Mouse (Mus musculus): Measurements from ENCODE around the gene Fam133b.
A peak's percentile ranks its signal among the peaks of the same experiment; 100 is the strongest.

Gene Fam133b

DNA sequence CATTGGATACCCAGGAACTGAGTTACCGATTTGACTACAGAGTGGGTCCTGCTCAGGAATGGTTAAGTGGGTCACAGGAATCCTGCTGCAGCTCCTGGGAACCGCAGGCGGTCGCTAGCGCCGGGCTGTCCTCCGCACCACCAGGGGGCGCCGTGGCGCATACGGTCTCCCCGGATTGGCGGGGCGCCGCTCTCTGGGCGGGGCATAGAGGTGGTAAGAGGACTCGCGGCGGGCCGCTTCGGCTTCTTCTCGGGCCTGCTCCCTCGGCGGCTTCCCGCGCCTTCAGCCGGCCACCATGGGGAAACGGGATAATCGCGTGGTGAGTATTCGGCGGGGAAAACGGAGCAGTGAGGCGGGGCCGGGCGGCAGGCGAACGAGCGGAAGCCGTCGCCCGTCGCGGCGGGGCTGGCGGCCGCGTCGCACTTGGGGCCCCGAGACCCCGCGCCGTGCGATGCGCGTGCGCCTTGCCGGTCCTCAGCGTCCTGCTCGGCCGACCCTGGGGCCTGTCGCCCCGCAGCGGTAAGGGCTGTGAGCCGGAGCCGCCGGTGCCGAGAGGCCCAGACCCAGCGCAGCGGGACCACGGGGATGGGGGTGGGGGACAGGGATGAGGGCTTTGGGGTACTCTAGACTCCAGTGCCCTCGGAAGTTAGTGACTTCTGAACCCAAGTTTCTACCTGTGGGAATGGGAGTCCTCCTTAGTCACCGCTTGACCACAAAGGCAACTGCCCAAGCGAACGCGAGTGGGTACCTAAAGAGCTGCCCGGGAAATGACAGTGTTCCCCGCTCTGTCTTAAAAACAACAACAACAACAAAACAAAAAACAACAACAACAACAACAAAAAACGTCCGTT lies at the start of gene Fam133b:
Fam133b (plus strand) TSS at position 205 of the 851 bp plus-strand sequence.
- DNase-seq (ENCODE audit: low read depth): peak; percentile 95

DNA sequence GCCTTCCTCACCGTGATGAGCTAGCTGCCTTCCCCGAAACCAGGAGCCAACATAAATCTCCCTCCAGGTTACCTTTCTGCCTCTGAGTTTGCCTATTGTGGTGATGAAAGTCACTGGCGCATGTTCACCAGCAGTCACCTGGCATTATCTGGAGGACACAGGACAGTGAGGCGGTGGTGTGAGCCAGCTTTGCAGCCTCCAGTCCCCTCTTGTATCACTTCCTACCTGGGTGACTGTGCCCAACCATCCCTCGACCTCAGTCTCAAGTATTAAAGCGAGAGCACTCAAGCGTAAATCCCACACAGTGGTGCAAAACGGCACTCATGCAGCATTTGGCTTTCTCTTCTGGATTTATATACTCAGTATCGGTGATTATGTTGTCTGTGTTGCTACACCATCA lies 49.7 kb upstream of the Fam133b start:
- no peak for DNase-seq (ENCODE audit: low read depth)

DNA sequence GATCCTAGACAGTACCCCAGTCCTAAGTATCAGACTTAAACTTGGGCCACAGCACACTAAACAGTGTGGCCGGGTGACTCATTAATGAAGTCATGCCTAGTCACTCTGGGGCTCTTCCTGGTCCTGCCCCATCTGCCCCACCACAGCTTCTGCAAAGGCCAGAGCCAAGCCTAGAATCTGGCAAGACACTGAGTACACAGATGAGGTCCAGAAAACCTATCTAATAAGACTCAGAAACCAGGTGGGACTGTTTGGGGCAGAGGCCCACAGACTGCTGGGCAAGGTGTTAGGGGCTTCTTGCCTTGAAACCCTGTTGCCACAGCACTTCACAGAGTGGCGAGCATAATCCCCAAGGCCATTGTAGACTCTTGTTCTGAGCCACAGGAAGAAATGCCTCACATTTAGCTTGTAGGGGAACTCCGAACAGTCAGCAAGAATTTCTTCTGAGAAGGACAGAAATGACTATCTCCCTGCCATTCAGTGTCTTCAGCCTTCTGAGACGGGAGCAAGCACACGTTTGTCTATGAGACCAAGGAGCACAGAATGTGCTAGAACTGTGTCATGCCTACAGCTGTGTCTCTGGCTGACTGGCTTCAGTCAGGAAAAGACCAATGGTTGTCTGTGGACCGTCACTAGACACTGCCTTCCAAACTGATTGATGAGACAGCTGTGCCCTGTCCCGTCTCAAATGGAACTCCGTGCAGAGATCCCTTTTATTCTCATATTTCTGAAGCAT lies 49.0 kb upstream of the Fam133b start:
- no peak for DNase-seq (ENCODE audit: low read depth)

DNA sequence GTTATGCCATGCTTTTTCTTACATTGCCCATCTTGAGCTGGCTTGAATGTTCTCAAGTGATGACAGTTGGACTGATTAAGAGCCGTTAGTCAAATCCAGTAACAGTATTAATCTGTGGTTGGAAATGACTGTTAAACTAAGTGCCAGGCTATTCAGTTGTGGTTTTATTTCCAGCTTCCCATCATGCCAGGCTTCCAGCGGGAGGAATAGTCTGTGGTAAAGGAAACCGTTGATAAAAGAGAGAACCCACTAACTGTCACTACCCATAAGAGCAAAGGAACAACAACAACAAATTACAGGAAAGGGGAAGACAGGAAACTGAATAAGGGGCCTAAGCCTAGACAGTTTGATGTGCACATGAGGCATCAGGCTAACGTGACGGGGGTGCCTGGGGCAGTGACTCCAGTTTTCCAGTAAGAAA lies 46.1 kb upstream of the Fam133b start:
- no peak for DNase-seq (ENCODE audit: low read depth)

DNA sequence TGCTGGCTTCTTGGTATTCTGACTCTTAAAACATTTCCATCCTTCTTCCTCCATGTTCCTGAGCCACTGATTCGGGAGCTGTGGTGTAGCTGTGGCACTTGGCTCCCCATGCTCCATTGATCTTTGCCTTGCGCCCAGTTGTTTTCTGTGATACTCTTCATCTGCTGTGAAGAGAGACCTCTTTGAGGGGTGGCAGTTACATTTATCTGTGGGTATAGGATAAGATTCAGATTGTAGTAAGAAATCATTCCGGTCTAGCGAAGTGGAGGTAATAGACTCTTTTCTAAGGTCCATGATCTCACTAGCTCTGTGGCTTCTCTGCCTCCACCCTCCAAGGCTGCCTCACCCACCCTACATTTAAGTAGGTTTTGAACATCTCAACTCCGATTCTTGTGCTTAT lies 43.3 kb upstream of the Fam133b start:
- no peak for DNase-seq (ENCODE audit: low read depth)

DNA sequence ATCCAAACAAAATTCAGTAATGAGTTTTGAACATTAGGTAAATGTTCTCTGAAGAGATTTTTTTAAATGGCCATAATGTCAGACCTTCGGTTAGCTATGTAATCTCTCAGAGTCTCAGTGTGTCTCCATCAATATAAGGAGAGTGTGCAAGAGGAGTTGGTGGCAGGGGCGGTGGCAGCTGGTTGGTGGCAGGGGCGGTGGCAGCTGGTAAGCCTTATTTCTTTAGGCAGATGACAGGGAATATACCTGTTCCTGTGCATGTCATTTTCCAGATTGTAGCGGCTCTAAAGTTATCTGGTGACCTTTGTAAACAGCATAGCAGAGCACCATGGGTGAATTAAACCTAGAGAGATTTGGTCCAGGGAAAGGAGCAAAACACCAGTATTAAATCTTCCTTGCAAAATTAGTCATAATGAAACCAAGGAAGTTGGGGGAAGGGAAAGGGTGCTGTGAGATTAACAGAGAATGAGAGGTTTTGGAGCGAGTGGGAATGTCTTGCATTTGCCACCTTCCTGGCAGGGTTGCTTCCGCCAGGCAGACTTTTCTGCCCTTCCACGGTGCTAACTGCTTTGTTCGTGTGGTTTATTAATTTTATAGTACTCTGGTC lies 42.6 kb upstream of the Fam133b start:
- no peak for DNase-seq (ENCODE audit: low read depth)

DNA sequence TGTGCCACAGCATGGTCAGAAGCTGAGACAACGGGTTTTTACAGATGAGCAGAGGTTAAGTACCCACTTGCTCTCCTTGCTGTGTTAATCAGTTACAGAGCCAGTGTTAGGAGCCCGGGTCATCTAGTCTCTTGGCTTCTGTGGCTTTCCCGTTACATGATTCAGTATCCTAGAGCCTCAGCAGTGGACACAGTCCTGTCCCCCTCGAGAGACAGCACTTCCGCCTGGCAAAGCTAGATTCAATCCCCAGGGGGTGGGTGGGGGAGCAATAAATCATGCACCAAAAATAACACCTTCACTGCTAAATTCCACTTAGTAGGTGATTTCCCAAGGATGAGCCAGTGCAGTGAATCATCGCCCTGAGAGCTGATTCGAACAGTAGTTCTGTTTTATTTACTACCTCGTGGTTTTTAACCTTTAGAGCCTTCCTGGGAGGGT lies 42.0 kb upstream of the Fam133b start:
- peak; percentile 26 for DNase-seq (ENCODE audit: low read depth)

DNA sequence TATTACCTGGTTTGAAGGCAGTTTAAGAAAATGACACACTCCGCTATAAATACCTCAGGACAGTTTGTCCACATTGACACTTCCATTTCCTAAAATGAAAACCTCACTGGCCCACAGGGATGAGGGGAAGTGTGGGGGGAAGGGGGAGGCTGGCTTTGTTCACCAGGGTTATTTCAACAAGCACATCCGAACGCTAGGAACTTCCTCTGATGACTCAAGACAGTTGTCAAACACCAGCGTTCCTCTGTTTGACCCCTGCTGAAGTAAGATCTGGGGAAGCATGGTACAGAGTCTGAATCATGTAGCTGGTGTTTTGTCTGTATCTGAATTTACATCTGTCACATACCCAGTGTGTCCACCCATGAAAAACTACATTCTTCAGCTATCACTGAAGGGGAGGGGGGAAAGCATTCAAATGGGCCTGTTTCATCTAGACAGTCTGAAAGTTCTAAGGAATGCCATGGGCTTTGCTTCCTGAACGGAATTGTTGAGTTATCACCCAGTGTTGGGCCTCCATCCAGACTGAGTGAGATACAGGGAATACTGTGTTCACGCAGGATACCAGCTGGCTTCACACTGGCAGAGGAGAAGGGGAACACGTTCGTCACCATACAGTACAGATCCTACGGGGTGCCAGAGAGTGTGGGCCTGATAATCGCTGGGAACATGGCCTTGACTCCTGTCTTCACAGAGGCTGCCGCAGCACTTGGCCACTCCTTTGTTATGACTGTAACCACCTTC lies 40.9 kb upstream of the Fam133b start:
- peak; percentile 10 for DNase-seq (ENCODE audit: low read depth)

DNA sequence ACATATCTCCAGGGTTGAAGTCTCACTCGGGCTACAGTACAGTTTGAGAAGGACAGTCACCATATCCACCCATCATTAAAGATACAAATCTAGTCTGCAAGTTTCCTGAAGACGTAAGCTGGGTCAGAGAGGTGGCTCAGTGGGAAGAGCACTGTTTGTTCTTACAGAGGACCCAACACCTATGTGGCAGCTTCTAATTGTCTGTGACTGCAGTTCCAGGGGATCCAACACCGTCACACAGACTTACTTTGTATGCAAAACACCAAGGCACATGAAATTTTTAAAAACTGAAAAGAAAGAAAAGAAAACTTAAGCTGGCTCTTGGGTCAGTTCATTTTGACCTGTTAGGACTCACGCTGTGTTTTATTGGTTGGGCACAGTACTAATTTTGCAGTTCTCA lies 40.3 kb upstream of the Fam133b start:
- no peak for DNase-seq (ENCODE audit: low read depth)

DNA sequence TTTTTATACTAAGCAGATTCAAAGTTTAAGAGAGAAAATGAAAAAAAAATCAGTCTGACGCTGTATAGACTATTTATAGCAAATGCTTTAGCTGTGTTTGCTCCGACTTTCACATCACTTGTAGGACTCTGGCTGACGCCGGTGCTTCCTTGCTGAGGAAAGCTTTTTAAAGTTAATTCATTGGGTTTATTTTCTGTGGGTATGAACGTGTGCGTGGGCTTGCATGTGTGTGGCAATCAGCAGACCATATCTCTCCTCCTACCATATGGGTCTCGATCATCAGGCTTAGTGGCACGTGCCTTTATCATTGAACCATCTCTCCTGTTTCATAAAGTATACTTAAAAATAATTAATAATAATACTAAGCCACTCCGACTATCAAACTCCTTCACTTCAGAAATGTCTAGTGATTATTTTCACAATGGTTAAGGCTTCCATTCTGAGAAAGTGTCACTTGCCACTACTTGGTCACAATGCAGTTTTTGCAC lies 39.8 kb upstream of the Fam133b start:
- no peak for DNase-seq (ENCODE audit: low read depth)

DNA sequence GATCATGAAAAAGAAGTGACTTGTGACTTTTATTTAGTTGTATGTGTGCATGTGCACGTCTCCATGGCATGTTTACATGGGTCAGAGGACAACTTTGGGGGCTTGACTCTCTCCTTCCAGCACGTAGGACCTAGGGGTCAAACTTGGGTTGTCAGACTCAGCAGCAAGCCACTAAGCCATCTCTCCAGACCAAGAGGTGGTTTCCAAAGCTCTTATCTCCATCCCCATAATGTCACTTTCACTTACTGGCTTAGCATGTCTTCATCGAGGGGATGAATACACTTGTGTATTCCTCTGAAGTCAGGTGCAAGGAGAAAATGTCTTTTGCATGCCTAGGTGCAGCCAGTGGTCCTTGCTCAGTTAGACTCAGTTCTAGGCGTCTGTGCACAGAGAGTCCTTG lies 39.2 kb upstream of the Fam133b start:
- no peak for DNase-seq (ENCODE audit: low read depth)

DNA sequence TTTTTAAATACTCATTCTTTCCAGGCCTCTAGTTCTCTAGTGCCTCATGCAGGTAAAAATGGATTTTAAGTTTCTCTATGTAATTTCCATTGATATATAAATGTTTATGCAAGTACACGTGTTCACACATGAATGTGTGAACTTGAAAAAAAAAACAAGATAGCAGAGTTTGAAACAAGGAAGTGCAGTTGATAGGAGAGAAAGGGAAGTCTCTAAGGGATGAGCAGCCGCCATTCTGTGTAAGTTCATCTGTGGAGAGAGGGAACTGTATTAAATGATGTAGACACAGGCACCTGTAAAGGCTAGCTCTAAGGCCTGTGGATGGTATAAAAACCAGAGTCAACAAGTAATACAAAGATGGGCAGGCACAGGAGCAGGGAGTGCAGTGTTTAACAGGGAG lies 38.1 kb upstream of the Fam133b start:
- DNase-seq (ENCODE audit: low read depth): no peak

DNA sequence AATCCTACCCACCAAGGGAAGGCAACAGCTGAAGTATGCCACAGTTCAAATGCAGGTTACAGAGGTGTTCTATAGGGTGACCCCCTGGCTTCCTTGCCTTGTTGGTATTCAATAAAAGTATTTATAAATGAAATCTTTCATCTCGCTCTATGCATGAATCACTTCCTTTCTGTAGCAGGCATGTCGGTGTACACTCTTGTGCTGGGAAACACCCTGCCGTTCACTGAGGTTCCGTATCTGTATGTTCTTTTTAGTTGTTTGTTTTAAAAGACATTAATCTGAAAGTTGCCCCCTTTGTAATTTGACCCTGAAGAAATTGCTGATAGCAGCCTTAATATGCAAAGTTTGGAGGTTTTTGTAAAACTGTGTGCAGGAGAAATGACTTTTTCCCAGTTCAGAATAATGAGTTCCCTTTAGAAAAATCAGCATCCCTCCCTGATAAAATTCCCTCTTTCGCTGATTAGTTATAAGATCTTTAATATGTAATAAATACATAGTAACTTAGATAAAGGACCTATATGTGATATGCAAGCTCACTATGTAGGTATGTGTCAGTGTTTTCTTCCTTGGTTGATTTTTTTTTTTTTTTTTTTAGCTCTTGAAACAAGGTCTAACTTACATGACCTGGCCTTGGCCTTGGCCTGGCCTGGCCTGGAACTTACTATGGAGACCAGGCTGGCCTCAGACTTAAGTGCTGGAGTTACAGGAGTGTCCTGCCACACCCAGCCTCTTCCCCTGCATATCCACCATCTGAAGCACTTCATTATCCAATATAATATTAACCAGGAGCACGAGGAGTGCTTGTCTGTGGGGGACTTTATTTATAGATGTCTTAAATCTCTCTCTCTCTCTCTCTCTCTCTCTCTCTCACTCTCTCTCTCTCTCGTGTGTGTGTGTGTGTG lies 34.9 kb upstream of the Fam133b start:
- DNase-seq (ENCODE audit: low read depth): peak; percentile 15

DNA sequence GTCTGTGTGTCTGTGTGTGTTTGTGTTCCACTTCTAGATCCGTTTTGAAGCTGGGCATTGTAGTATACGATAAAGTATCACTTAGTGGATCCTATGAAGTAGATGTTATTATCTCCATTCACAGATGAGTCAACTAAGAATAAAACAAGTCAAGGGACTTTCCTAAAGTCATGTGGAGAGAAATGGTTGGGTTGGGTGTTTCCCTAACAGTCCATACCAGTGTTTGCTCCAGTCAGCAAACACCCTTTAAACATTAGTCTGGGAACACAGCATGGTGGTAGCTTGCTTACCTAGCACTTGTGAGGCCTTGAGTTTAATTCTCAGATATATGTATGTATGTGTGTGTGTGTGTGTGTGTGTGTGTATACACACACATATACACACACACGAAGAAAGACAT lies 34.1 kb upstream of the Fam133b start:
- DNase-seq (ENCODE audit: low read depth): no peak

DNA sequence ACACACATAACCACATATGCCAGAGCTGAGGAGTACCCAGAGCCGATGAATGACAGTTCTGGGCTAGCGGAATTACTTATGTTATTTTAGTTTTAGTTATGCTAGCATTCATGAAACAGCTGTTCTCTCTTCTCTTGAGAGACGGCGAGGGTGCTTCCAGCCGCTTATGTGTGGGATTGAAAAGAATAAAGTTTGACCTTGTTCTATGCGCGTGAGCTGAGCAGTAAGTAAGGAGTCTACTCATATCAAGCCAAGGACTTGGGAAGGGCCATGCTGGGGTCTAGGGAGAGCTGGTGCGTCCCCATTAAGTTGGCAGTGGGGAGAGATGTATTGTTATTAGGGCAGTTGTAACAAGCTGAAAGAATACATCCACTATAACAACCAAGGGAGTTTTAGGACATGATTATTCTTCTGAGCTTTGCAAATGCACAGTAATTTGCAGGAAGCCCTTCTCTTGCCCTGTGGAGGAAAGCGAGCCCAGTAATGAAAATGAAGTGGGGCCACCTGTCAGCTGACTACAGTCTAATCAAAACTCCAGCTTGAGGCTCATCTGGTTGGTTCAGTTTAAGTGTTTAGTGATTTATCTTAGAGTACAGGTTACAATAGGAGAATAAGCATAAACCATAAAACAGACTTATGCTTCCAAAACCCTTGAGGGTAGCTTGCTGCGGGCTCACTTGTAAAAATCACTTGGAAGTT lies 32.4 kb upstream of the Fam133b start:
- no peak for DNase-seq (ENCODE audit: low read depth)

DNA sequence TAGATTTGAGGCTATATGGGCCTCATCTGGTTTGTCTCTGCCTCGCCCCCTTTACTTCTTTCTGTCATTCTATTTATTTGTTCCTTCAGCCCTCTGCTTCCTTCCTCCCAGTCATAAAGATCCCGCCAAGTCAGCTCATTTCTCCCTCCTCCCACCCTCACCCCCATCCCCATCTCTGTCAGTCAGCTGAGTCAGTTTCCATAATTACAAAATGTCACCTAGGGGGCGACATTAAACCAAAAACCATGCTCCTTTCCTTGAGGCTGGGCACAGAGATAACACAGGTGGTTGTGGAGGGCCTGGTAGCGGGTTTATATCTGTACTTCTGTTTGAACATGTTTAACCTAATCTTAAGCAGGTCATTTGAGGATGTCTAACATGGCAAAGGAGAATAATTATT lies 31.0 kb upstream of the Fam133b start:
- DNase-seq (ENCODE audit: low read depth): peak; percentile 38

DNA sequence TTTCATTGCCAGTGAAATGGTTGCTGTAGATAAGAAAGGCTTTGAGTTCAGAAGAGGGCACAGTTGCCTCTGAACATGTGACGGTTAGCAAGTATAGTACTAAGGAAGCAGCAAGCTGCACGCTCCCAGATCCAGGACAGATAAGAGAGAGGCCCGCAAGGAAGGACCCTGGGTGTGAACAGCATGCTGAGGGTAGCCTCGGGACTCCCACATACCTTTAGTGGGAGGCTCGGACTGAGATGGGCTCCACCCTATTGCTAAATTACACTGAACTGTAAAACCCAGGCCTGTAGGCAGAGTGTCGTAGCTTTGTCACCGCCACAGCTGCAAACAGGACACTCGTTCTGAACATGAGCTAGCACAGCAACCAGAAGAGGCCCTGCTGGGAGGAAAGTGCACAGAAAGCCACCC lies 28.7 kb upstream of the Fam133b start:
- DNase-seq (ENCODE audit: low read depth): no peak

DNA sequence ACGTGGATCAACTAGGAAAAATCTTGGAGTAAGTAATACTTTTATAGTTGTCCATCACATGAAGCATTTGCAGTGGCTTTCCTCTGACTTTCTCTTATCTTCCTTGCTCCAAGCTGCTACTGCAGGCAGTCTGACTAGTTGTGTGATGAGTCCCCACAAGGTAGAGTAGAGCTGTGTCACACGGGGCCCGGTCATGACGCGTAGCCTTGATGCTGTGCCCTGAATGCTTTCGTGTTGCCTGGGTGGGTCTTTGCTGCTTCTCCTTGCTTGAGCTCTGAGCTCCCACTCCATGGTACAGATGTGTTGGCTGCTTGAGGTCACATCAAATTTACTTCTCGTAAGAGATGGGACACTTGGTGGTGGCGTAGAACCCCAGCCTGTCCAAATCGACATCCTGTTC lies 28.2 kb upstream of the Fam133b start:
- DNase-seq (ENCODE audit: low read depth): no peak

DNA sequence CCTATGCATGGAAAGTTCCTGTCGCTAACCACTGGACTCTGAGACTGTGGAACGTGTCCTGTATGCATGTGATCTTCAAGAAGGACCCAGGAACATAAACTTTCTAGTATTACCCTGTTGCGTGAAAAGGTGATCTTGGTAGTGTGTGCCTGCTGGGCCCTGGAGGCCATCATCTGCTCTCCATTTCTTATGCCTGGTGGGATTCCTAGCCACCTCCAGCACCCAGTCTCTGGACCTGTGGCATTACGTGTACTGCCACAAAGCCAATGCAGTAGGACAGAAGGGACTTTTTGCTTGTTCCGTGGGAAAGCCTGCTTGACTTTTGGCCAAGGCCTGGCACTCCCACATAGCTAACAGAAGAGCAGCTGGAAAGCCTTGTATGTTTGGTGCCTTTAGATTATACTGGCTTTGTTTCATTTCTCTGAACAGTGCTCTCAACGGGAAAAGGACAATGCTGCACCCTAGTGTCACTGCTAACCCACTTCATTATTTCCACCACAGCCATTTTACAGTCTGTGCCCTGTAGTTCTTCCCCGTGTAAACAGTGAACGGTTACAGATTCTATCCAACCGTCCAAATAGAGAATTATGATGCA lies 27.1 kb upstream of the Fam133b start:
- peak; percentile 40 for DNase-seq (ENCODE audit: low read depth)
